17 mouse cellular contexts compared by ENCODE assay signal in the genomic region with DNA sequence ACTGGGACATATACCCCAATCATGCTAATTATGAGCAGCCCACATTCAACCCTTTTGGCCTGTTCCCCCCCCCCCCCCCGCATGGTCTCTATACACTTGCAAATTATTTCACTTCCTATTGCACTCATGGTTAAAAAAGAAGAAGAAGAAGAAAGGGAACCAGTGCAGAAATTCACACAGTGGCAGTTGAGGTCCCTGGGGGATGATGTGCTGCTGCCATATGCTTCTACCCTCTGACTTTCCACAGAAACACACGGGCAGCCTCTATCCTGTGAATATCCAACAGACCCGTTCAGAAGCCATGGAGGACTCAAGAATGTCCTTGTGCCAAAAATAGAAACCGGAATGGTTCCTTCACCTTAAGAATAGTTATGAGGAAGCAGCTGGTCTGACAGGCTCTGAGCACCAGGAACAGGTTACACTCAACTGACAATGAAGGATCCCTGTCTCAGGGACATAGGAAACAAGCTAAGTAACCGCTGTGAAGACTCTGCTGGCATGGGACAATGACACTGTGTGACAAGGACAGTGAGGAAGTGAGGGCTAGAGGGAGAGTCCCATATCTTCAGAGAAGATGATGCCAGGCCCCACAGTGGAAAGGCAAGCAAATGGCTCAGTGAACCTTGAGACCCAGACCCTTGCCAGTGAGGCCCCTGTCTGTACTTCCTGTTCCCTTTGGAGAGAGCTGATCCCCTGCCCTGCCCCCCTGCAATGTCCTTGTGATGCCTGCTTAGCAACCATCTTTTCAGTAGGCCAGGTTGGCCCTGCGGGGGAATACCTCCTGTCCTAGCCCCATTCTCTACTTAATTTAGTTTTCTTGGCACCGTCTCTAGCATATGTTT.
A peak's percentile ranks its signal among the peaks of the same experiment; 100 is the strongest.
DNase-seq lines count a peak whose midpoint lies in the region; ATAC-seq and TF ChIP-seq lines count a peak whose summit lies in the region.
"Had no signal": no experiment of that assay in that cellular context is flagged by ENCODE, and none has a peak within 500 bp of the region (broad histone marks: within the 10 kb centered on the region; RNA-seq: fewer than 3 reads in every experiment).

No protein-coding gene starts in this region.

- no peaks in the 10 kb centered on the region for H3K36me3 ChIP-seq in lung, postnatal 0 days (ENCODE audit: insufficient read depth, low read length)
- 0 out of 2 replicates have a peak, but pooled peaks cover 3% of the 10 kb centered on the region for H3K36me3 ChIP-seq in hindbrain, embryonic 15.5 days
- no peaks in the 10 kb centered on the region for H3K36me3 ChIP-seq in spleen, adult 2 months (ENCODE audit: control insufficient read depth, insufficient read depth, low read length)
- H3K36me3 ChIP-seq: heart, embryonic 13.5 days; limb, embryonic 12.5 days had no signal

- no peak overlapping the region for H3K27ac ChIP-seq in lung, postnatal 0 days (ENCODE audit: low read length)
- no peak overlapping the region for H3K27ac ChIP-seq in hindbrain, embryonic 15.5 days (replicated peaks)
- H3K27ac ChIP-seq in spleen, adult 2 months (ENCODE audit: insufficient read depth, low read length), result peak overlapping the region; percentile 87
- H3K27ac ChIP-seq: gastrocnemius, adult 2 months; heart, embryonic 13.5 days; limb, embryonic 12.5 days; stomach, postnatal 0 days had no signal

- no peak for ATAC-seq in lung, postnatal 0 days
- ATAC-seq in hindbrain, embryonic 15.5 days (ENCODE audit: low FRiP score, low read depth), result peak; percentile 46; the same call in 1 of the 2 replicates
- ATAC-seq: activated CD4-positive, CD25-positive, alpha-beta regulatory T cell, adult 4 months had no signal

- no peak for TF ChIP-seq CTCF in lung, postnatal 0 days (IDR thresholded peaks at IDR 0.05)
- no peak for TF ChIP-seq CTCF in spleen, adult 2 months (IDR thresholded peaks at IDR 0.05; ENCODE audit: extremely low read depth, insufficient read depth, insufficient read length, insufficient replicate concordance)

- H3K4me3 ChIP-seq in lung, postnatal 0 days (ENCODE audit: low read depth, low read length), result no peak overlapping the region
- no peak overlapping the region for H3K4me3 ChIP-seq in hindbrain, embryonic 15.5 days
- H3K4me3 ChIP-seq in spleen, adult 2 months (ENCODE audit: extremely low read depth, insufficient read depth, insufficient read length), result no peak overlapping the region
- H3K4me3 ChIP-seq: erythroblast, embryonic 14.5 days; gastrocnemius, adult 2 months; heart, embryonic 13.5 days; limb, embryonic 12.5 days; myocyte had no signal

- WGBS in lung, postnatal 0 days, result 58% methylated on average over 7 of the region's 7 CpGs
- WGBS in hindbrain, embryonic 15.5 days, result 64% methylated on average over 7 of the region's 7 CpGs
- 25% methylated on average over 7 of the region's 7 CpGs for WGBS in spleen, adult 2 months

- H3K27me3 ChIP-seq in lung, postnatal 0 days (replicated peaks; ENCODE audit: insufficient read depth, low read length), result no peaks in the 10 kb centered on the region
- H3K27me3 ChIP-seq in hindbrain, embryonic 15.5 days, result no peaks in the 10 kb centered on the region
- H3K27me3 ChIP-seq in spleen, adult 2 months (ENCODE audit: control insufficient read depth, insufficient read depth, low read length), result no peaks in the 10 kb centered on the region
- H3K27me3 ChIP-seq: heart, embryonic 13.5 days; limb, embryonic 12.5 days had no signal

- no peak overlapping the region for H3K4me2 ChIP-seq in lung, postnatal 0 days (replicated peaks; ENCODE audit: low read depth, low read length)
- H3K4me2 ChIP-seq in hindbrain, embryonic 15.5 days, result no peak overlapping the region
- H3K4me2 ChIP-seq: heart, embryonic 13.5 days; limb, embryonic 12.5 days had no signal

- H3K4me1 ChIP-seq in lung, postnatal 0 days (ENCODE audit: insufficient read depth, low read depth, low read length), result no peaks in the 10 kb centered on the region
- H3K4me1 ChIP-seq in hindbrain, embryonic 15.5 days (replicated peaks), result peaks cover 19% of the 10 kb centered on the region; the same call in 1 of the 2 replicates
- peaks cover 13% of the 10 kb centered on the region; the same call in 1 of the 2 replicates for H3K4me1 ChIP-seq in spleen, adult 2 months (ENCODE audit: control insufficient read depth, insufficient read depth, insufficient read length)

- H3K9ac ChIP-seq in lung, postnatal 0 days (replicated peaks; ENCODE audit: low read depth), result no peak overlapping the region
- no peak overlapping the region for H3K9ac ChIP-seq in hindbrain, embryonic 15.5 days
- H3K9ac ChIP-seq: heart, embryonic 13.5 days; limb, embryonic 12.5 days had no signal

- DNase-seq in cerebellum, adult 18-20 months, result peak; percentile 15 to 18
- DNase-seq in cerebellum, postnatal 25 days, result no peak
- peak; percentile 23 for DNase-seq in lung, postnatal 36 days
- DNase-seq in lung, postnatal 0 days (ENCODE audit: low spot score), result no peak
- DNase-seq in spleen, adult 2 months (ENCODE audit: low read depth in 1 of 2, low spot score in 2 of 2), result peak; percentile 58 to 64
- no peak for DNase-seq in embryo, embryonic 10 days (ENCODE audit: low spot score)
- DNase-seq in right cerebral cortex, adult 2 months (ENCODE audit: low spot score in 2 of 2), result no peak
- DNase-seq: gastrocnemius, adult 2 months; kidney, adult 2 months; lung, postnatal 14 days had no signal

- no peaks in the 10 kb centered on the region for H3K9me3 ChIP-seq in lung, postnatal 0 days (ENCODE audit: low read length)
- no peaks in the 10 kb centered on the region for H3K9me3 ChIP-seq in hindbrain, embryonic 15.5 days
- H3K9me3 ChIP-seq: heart, embryonic 13.5 days; limb, embryonic 12.5 days had no signal

- TF ChIP-seq POLR2A in spleen, adult 2 months (IDR thresholded peaks at IDR 0.05; ENCODE audit: low read depth, low read length), result no peak

- no peak for TF ChIP-seq EP300 in lung, postnatal 0 days (IDR thresholded peaks at IDR 0.05)

Comparison
In these comparisons a context has a peak if more than half of its experiments do, and no peak if none do; other contexts are left out.
1. DNase-seq: peak in cerebellum, adult 18-20 months (2 of 2), lung, postnatal 36 days (single experiment) and spleen, adult 2 months (2 of 2); none in cerebellum, postnatal 25 days (0 of 2), lung, postnatal 0 days (single experiment), embryo, embryonic 10 days (single experiment) and right cerebral cortex, adult 2 months (0 of 2).